Mouse (Mus musculus): Measurements from ENCODE around the gene Racgap1.
A peak's percentile ranks its signal among the peaks of the same experiment; 100 is the strongest.

Gene Racgap1

GRCm38 (mm10) chr15:99592177-99592576 lies 59.3 kb downstream of the Racgap1 start:
- DNase-seq (ENCODE audit: low spot score in 2 of 2), result peak; percentile 30 to 31

- no peak for DNase-seq (ENCODE audit: low spot score in 2 of 2)
Observed at GRCm38 (mm10) chr15:99590429-99591084, 60.9 kb downstream of the Racgap1 start, which contains the start of gene Aqp5. Gene Aqp5 (plus strand): TSS chr15:99590782.

- DNase-seq (ENCODE audit: low spot score in 2 of 2), result no peak
Observed at GRCm38 (mm10) chr15:99589704-99590103, 61.8 kb downstream of the Racgap1 start.

- no peak for DNase-seq (ENCODE audit: low spot score in 2 of 2)
Observed at GRCm38 (mm10) chr15:99589237-99589636, 62.2 kb downstream of the Racgap1 start.

- no peak for DNase-seq (ENCODE audit: low spot score in 2 of 2)
Observed at GRCm38 (mm10) chr15:99586525-99586924, 64.9 kb downstream of the Racgap1 start.

- DNase-seq (ENCODE audit: low spot score in 2 of 2), result no peak
Observed at GRCm38 (mm10) chr15:99585741-99586140, 65.7 kb downstream of the Racgap1 start.

GRCm38 (mm10) chr15:99584407-99585202 lies 66.9 kb downstream of the Racgap1 start:
- peak; percentile 30 to 44 for DNase-seq (ENCODE audit: low spot score in 2 of 2)

- DNase-seq (ENCODE audit: low spot score in 2 of 2), result peak in 1 of 2 experiments; percentile 49
Observed at GRCm38 (mm10) chr15:99583463-99584344, 67.8 kb downstream of the Racgap1 start.

GRCm38 (mm10) chr15:99578802-99579485 lies 72.5 kb downstream of the Racgap1 start, which contains the start of gene Aqp2:
Gene Aqp2 (plus strand): TSS chr15:99579055.
- DNase-seq (ENCODE audit: low spot score in 2 of 2), result no peak
